Mouse (Mus musculus) mouse embryonic stem cell (cell line): ENCODE measurements at regions not wholly inside any gene's neighbourhood (a gene's known extent, or its start where the extent isn't known, plus 50 kb on each side); places are given as distances from the start of the nearest gene placed in this dataset.

Experiments used
- in situ Hi-C, 2 experiments: fragments of 300-500 bp; cut with MboI; formaldehyde crosslinking; loops; 1 replicate in 1 of 2; 3 replicates in 1 of 2; pipeline ENCODE4 v1.14.3; 2019 to 2020; ENCODE audit warnings: low sequenced_read_pairs in 2 of 2, low pct_unique_long_range_greater_than_20kb in 1 of 2, mixed read lengths in 1 of 2; ENCODE audit not compliant: unreplicated experiment in 1 of 2

DNA sequence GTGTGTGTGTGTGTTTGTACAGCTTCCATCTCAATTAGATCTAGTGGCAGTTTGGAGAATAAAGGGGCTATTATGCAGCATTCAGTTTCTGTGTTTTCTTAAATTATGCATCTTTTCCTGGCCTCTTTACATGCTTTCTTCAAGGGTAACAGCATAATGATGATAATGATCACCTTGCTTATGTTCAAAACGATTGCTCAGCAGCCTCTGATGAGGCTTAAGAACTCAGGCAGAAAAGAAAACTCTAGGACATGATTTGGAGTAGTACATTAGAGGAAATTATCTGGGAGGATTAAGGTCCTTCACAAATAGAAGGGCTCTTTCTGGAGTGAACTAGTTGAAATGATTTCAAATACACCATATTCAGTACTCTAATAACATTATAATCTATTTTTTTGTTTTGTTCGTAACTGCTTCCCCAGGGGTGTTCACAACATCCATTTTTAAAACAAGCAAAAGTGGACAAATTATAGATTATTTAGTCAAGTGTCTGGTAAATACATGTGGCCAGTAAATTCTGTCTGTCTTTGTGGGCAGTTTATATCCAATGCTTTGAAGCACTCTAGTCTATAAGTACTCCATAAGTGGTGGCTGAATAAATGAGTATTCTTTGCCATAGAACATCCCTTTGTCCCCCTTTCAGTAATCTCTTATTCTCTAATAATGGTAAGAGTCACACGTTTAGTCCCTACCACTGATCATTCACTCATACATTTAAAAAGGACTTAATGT lies 526.9 kb upstream of the Kif18a start:
- in situ Hi-C loops, result no loop called here

- in situ Hi-C loops, result no loop called here
Observed at GRCm38 (mm10) chr2:108755821-108756220, 524.7 kb upstream of the Kif18a start.

DNA sequence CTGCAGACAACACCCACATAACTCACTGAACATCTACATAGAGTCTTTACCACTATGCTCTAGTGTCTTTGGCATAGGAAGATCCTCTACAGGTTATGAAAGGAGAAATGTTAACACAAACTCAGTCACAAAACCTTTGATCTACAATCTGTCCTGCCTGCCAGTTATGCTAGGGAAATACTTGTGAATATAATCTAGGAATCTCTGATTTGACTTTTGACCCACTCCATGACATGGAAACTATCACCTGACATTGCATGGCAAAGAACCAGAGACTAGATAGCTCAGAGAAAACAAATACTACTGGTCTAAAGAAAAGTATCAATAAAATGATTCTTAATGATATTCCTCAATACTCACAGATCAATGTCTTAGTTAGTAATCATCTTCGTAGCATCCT lies 524.3 kb upstream of the Kif18a start:
- in situ Hi-C loops, result no loop called here

DNA sequence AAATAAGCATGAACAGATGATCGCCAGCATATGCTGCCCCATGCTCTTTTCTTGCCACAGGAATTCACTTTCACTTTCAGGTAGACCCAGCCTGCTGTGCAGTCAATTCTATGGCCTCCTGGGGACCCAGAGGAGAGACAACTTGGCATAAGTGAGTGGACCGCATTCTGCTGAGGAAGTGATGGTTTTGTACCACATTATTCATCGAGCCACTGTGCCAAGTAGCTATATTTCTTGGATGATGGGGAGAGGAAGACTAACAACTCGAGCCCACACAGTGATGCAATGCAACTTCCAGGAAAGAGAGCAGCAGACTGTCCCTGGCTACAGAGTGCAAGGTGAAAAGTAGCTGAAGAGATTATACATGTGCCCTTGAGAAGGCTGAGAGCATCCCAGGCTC lies 515.8 kb upstream of the Kif18a start:
- in situ Hi-C loops, result no loop called here

- in situ Hi-C loops, result no loop called here
Observed at GRCm38 (mm10) chr2:108766461-108766860, 514.1 kb upstream of the Kif18a start.

GRCm38 (mm10) chr2:108770383-108770782 lies 510.2 kb upstream of the Kif18a start:
- in situ Hi-C loops, result no loop called here

DNA sequence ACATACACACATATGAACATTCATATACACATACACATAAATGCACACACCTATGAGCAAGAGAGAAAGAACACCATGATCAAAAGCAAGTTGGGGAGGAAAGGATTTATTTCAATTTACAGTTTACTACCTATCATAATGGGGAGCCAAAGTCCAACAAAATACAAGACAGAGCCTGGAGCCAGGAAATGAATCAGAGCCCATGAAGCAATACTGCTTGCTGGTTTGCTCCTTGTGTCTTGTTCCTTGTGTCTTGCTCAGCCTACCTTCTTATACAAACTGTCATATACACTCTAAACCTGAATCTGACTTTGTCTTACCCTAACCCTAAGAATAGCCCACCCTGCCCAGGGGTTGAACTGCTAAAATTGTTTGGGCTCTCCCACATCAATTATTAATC lies 497.1 kb upstream of the Kif18a start:
- in situ Hi-C loops, result no loop called here

- in situ Hi-C loops, result no loop called here
Observed at GRCm38 (mm10) chr2:108785161-108785957, 495.2 kb upstream of the Kif18a start.

GRCm38 (mm10) chr2:108789166-108789565 lies 491.4 kb upstream of the Kif18a start:
- in situ Hi-C loops, result no loop called here

- in situ Hi-C loops, result no loop called here
Observed at GRCm38 (mm10) chr2:108795145-108795544, 485.4 kb upstream of the Kif18a start.

DNA sequence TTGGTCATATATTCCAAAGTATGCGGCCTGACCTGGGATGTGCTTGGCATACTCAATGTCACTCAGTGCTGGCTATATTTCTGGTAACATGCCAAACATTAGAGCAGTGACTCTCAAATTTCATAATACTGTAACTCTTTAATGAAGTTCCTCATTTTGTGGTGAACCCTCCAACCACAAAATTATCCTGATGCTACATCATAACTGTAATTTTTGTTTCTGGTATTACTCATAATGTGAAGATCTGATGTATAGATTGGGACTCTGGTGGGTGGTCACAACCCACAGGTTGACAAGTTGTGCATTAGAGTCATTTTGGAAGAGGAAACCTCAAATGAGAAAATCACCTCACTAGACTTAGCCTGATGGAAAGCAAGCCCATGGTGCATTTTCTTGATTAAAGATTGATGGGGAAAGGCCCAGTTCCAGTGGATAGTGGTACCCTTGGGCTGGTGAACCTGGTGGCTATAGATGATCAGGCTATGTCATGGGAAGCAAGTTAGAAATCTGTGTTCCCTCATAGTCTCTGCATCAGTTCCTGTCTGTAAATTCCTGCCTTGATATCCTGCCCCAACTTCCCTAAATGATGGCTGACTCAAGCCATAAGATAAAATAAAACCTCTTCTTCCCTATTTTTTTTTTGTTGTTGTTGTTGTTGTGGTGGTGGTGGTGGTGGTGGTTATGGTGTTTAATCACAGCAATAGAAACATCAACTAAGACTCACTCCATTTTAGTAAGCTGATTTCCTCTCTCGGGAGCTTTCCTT lies 483.5 kb upstream of the Kif18a start:
- in situ Hi-C loops, result no loop called here

GRCm38 (mm10) chr2:108812367-108812766 lies 468.2 kb upstream of the Kif18a start:
- in situ Hi-C loops, result no loop called here

DNA sequence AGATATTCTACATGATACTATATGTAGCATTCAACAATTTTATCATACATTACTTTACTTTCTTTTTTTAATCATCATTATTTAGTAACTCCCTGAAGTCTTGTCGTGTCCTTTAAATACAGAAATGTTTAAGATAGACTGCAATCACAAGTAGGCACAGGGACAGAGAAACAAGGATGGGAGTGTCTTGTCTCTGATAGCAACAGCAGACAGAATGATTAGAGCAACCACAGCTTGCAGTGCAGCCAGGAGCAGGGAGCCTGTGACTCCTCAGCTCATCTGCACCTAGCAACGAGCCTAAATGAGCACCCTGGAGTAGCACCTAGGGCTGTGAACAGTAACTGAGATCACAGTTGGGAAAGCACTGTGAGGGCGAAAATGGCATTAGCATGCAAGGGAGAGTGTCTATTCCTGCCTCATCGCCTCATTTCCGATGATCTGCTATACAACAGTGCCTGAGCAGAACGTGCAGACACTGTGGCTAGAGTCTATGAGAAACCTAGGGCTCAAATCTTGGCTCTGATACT lies 467.4 kb upstream of the Kif18a start:
- in situ Hi-C loops, result no loop called here

- in situ Hi-C loops, result no loop called here
Observed at GRCm38 (mm10) chr2:108816579-108816978, 464.0 kb upstream of the Kif18a start.

DNA sequence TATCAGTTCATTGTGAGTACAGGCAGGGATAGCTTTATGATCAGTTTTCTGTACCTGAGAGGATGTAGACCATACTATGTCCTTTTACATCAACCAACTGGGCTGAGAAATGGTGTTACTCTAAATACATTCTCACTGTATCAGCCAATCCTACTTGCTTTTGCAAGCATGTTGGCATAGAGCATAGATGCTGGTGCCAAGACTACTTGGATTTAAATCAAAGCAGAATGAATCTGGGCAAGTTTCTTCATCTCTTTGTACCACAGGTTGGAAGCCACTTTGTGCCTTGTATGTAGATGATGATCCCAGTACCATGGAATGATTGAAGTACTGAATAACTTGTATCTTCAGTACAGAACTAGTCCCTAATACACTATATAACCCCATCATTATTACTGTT lies 456.5 kb upstream of the Kif18a start:
- in situ Hi-C loops, result no loop called here

- in situ Hi-C loops, result loop anchor here in 1 of 2 experiments (25.0 kb wide), 1 partner anchor 861 kb away; no protein-coding TSS in a partner anchor
Observed at GRCm38 (mm10) chr2:108825981-108826380, 454.6 kb upstream of the Kif18a start.

DNA sequence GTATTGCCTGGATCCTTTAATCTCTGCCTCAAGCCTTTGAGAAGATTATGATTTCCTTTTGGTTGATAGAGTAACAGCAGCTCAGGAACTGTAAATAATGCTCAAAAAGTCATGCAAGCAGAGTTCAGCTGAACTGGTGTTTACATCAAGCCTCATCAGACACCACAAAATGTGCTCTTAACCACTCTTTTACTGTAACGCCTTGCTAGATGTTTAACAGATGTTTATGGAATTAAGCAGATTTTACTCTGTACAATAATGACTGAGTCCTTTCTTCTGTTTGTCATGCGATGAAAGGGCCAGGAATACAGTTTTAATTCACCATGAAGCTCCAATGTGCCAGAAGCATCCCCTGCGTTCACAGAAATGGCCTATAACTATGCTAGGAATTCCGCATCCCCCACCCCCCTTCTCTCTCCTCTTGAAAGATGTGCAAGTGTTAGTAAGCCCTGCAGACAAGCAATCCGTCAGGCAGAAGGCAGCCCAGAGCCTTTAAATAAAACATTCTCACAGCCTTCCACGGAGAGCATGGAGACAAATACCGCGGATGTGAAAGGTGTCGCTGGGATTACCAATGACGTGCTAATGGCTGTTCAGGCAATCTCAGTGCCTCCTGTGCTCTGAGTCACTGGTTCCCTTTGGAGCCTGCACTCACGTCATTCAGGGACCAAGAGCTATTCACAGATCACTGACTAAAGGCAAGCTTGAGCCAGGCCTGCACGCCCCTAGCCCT lies 453.3 kb upstream of the Kif18a start:
- in situ Hi-C loops, result loop anchor here in 1 of 2 experiments (25.0 kb wide), 1 partner anchor 860 kb away; no protein-coding TSS in a partner anchor
